Mouse (Mus musculus): Measurements from ENCODE around the gene Timp3. TPM values are rescaled to one million over a fixed set of nuclear protein-coding genes. Genes with fewer than 3 reads are reported as not detected.

Timp3 gene
- polyA plus RNA-seq, 1 experiment from 2014 or later: 66.4 TPM

DNA sequence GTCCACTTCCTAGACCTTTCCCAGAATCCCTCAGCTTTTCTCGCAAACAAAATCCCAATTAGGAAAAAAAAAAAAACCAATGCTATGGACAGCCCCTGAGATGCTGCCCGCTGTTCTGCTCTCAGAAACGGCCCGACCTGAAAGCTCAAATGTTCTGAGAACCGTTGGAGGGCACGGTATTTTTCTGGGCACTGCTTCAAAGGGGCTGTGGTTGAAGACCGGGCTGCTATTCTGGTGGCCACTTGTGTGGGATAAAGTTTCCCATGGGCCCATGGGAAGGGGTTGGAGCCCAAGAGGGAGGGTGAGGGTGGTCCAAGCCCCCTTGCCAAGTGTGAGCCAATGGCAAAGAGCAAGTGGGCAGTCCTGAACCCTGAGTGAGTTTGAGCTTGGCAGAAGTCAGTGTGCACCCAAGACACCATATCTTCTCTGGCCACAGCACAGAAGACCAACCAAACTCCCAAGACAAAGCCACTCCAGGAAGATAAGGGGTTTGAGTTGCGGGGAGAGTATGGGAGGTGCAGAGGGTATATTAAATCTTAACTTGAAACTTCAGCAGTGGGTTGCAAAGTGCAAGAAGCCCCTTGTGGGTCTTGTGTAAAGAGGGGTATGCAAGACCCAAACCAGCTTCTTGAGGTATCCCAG, 29.2 kb downstream of the Timp3 start:
- H3K27me3 ChIP-seq: no peaks in the 10 kb centered on the region
- 92% methylated on average over 8 of the region's 8 CpGs for WGBS
- no peak for ATAC-seq (ENCODE audit: insufficient number of reproducible peaks, insufficient read depth, low FRiP score, low TSS enrichment)
- H3K4me3 ChIP-seq: no peak overlapping the region
- H3K9ac ChIP-seq: no peak overlapping the region
- no peaks in the 10 kb centered on the region for H3K36me3 ChIP-seq
- H3K4me2 ChIP-seq (replicated peaks): no peak overlapping the region
- peaks cover 19% of the 10 kb centered on the region for H3K4me1 ChIP-seq
- no peak overlapping the region for H3K27ac ChIP-seq
- no peaks in the 10 kb centered on the region for H3K9me3 ChIP-seq

DNA sequence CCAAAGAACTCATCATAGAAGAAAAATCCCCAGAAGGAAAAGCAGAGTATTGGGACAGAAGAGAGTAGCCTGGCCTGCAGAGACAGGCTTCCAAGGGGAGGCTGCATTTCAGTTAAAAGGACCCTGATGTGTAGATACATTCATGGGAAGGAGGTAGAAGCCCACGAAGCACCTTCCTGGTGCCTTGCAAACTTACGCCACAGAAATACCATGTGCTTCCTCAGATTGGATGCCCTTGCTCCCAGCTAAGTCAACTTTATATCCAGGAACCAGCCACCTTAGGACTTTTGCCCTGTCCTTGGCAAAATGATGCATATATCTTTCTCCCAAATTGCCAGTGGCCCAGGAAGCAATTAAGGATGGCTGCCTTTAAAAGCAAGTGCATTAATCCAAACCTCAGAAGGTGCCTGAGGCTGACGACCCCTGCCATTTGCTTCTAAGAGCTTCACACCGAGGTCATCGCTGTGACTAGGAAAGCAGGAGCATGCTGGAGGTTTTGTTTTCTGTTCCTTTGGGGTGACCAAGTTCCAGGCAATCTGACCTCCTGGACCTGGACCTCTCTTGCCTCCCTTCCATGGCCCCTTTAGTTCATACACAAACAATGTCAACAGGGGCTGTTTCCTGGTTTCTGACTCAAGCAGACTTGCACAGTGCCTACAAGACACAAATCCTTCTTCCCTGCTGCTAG, 31.0 kb downstream of the Timp3 start:
- no peak overlapping the region; the same call in 1 of the 2 replicates for H3K4me2 ChIP-seq (replicated peaks)
- no peaks in the 10 kb centered on the region for H3K9me3 ChIP-seq
- no peak for ATAC-seq (ENCODE audit: insufficient number of reproducible peaks, insufficient read depth, low FRiP score, low TSS enrichment)
- no peak overlapping the region for H3K4me3 ChIP-seq
- H3K9ac ChIP-seq: no peak overlapping the region
- no peaks in the 10 kb centered on the region for H3K27me3 ChIP-seq
- H3K4me1 ChIP-seq: peaks cover 21% of the 10 kb centered on the region
- H3K36me3 ChIP-seq: no peaks in the 10 kb centered on the region
- peak overlapping the region; percentile 43; the same call in 1 of the 2 replicates for H3K27ac ChIP-seq
- 39% methylated on average over 5 of the region's 5 CpGs for WGBS

- H3K27ac ChIP-seq: peak overlapping the region; percentile 43; the same call in 1 of the 2 replicates
- peaks cover 21% of the 10 kb centered on the region for H3K4me1 ChIP-seq
- no peaks in the 10 kb centered on the region for H3K9me3 ChIP-seq
- no peak overlapping the region for H3K4me3 ChIP-seq
- 32% methylated on average over 7 of the region's 7 CpGs for WGBS
- no peaks in the 10 kb centered on the region for H3K27me3 ChIP-seq
- no peaks in the 10 kb centered on the region for H3K36me3 ChIP-seq
- no peak for ATAC-seq (ENCODE audit: insufficient number of reproducible peaks, insufficient read depth, low FRiP score, low TSS enrichment)
- no peak overlapping the region for H3K9ac ChIP-seq
- no peak overlapping the region; the same call in 1 of the 2 replicates for H3K4me2 ChIP-seq (replicated peaks)
These were observed 31.6 kb downstream of the Timp3 start for GRCm38 (mm10) chr10:86331681-86332281.

GRCm38 (mm10) chr10:86332942-86333341, 32.8 kb downstream of the Timp3 start:
- Histone ChIP-seq H3K9ac (no peak overlapping the region), H3K4me1 (peaks cover 29% of the 10 kb centered on the region), H3K27me3 (no peaks in the 10 kb centered on the region), H3K36me3 (no peaks in the 10 kb centered on the region), H3K4me2 (replicated peaks) (no peak overlapping the region), H3K9me3 (no peaks in the 10 kb centered on the region), H3K4me3 (no peak overlapping the region), H3K27ac (no peak overlapping the region)
- WGBS: 78% methylated on average over 3 of the region's 3 CpGs
- no peak for ATAC-seq (ENCODE audit: insufficient number of reproducible peaks, insufficient read depth, low FRiP score, low TSS enrichment)

GRCm38 (mm10) chr10:86334581-86334980, 34.4 kb downstream of the Timp3 start:
- Histone ChIP-seq H3K4me3 (no peak overlapping the region), H3K4me2 (replicated peaks) (no peak overlapping the region), H3K4me1 (peaks cover 37% of the 10 kb centered on the region), H3K27me3 (no peaks in the 10 kb centered on the region), H3K36me3 (no peaks in the 10 kb centered on the region), H3K9ac (no peak overlapping the region), H3K9me3 (no peaks in the 10 kb centered on the region), H3K27ac (no peak overlapping the region)
- WGBS: 58% methylated on average over 8 of the region's 8 CpGs
- no peak for ATAC-seq (ENCODE audit: insufficient number of reproducible peaks, insufficient read depth, low FRiP score, low TSS enrichment)

- Histone ChIP-seq H3K9me3 (no peaks in the 10 kb centered on the region), H3K27ac (no peak overlapping the region), H3K27me3 (no peaks in the 10 kb centered on the region), H3K4me1 (peaks cover 40% of the 10 kb centered on the region), H3K36me3 (no peaks in the 10 kb centered on the region), H3K4me2 (replicated peaks) (no peak overlapping the region), H3K4me3 (no peak overlapping the region), H3K9ac (no peak overlapping the region)
- no peak for ATAC-seq (ENCODE audit: insufficient number of reproducible peaks, insufficient read depth, low FRiP score, low TSS enrichment)
- WGBS: 59% methylated on average over 1 of the region's 1 CpGs
These were observed 36.3 kb downstream of the Timp3 start for GRCm38 (mm10) chr10:86336506-86336905.

- no peak overlapping the region for H3K27ac ChIP-seq
- ATAC-seq (ENCODE audit: insufficient number of reproducible peaks, insufficient read depth, low FRiP score, low TSS enrichment): no peak
- WGBS: 50% methylated on average over 2 of the region's 3 CpGs
These were observed 37.1 kb downstream of the Timp3 start for GRCm38 (mm10) chr10:86337239-86337638.

GRCm38 (mm10) chr10:86338121-86338715, 38.0 kb downstream of the Timp3 start:
- no peak for ATAC-seq (ENCODE audit: insufficient number of reproducible peaks, insufficient read depth, low FRiP score, low TSS enrichment)
- H3K9me3 ChIP-seq: no peaks in the 10 kb centered on the region
- H3K4me3 ChIP-seq: no peak overlapping the region
- no peaks in the 10 kb centered on the region for H3K27me3 ChIP-seq
- H3K36me3 ChIP-seq: no peaks in the 10 kb centered on the region
- no peak overlapping the region for H3K27ac ChIP-seq
- no peak overlapping the region for H3K9ac ChIP-seq
- peaks cover 41% of the 10 kb centered on the region for H3K4me1 ChIP-seq
- WGBS: 46% methylated on average over 4 of the region's 4 CpGs
- H3K4me2 ChIP-seq (replicated peaks): no peak overlapping the region

More at GRCm38 (mm10) chr10:86337239-86337638, 37.1 kb downstream of the Timp3 start:
- peaks cover 41% of the 10 kb centered on the region for H3K4me1 ChIP-seq
- no peak overlapping the region for H3K4me2 ChIP-seq (replicated peaks)
- no peaks in the 10 kb centered on the region for H3K36me3 ChIP-seq
- H3K9me3 ChIP-seq: no peaks in the 10 kb centered on the region
- H3K9ac ChIP-seq: no peak overlapping the region
- no peaks in the 10 kb centered on the region for H3K27me3 ChIP-seq
- no peak overlapping the region for H3K4me3 ChIP-seq

GRCm38 (mm10) chr10:86339121-86339520, 38.9 kb downstream of the Timp3 start:
- H3K4me3 ChIP-seq: no peak overlapping the region
- no peaks in the 10 kb centered on the region for H3K27me3 ChIP-seq
- H3K9ac ChIP-seq: no peak overlapping the region
- ATAC-seq (ENCODE audit: insufficient number of reproducible peaks, insufficient read depth, low FRiP score, low TSS enrichment): no peak
- no peaks in the 10 kb centered on the region for H3K9me3 ChIP-seq
- peaks cover 40% of the 10 kb centered on the region for H3K4me1 ChIP-seq
- WGBS: 88% methylated on average over 4 of the region's 4 CpGs
- no peak overlapping the region for H3K27ac ChIP-seq
- H3K4me2 ChIP-seq (replicated peaks): no peak overlapping the region
- peaks cover 6% of the 10 kb centered on the region for H3K36me3 ChIP-seq

GRCm38 (mm10) chr10:86339649-86340379, 39.6 kb downstream of the Timp3 start:
- Histone ChIP-seq H3K9me3 (no peaks in the 10 kb centered on the region), H3K27ac (no peak overlapping the region), H3K9ac (no peak overlapping the region), H3K36me3 (peaks cover 10% of the 10 kb centered on the region), H3K4me3 (no peak overlapping the region), H3K27me3 (no peaks in the 10 kb centered on the region), H3K4me2 (replicated peaks) (no peak overlapping the region), H3K4me1 (peaks cover 35% of the 10 kb centered on the region)
- no peak for ATAC-seq (ENCODE audit: insufficient number of reproducible peaks, insufficient read depth, low FRiP score, low TSS enrichment)
- 55% methylated on average over 2 of the region's 2 CpGs for whole genome bisulfite sequencing

- peaks cover 35% of the 10 kb centered on the region for H3K4me1 ChIP-seq
- H3K4me3 ChIP-seq: no peak overlapping the region
- WGBS: 74% methylated on average over 7 of the region's 7 CpGs
- H3K9ac ChIP-seq: no peak overlapping the region
- no peaks in the 10 kb centered on the region for H3K9me3 ChIP-seq
- peaks cover 11% of the 10 kb centered on the region for H3K36me3 ChIP-seq
- no peak for ATAC-seq (ENCODE audit: insufficient number of reproducible peaks, insufficient read depth, low FRiP score, low TSS enrichment)
- H3K4me2 ChIP-seq (replicated peaks): no peak overlapping the region
- no peak overlapping the region for H3K27ac ChIP-seq
- H3K27me3 ChIP-seq: no peaks in the 10 kb centered on the region
These were observed 40.2 kb downstream of the Timp3 start for GRCm38 (mm10) chr10:86340421-86340820.
